Mouse (Mus musculus): ENCODE results near the gene Dll4. TPM values are rescaled to one million over a fixed set of nuclear protein-coding genes. Genes with fewer than 3 reads are reported as not detected.

Gene Dll4
- total and polyA plus RNA-seq, 3 experiments: 0.18 TPM; not detected in 2

- Histone ChIP-seq H3K27ac (ENCODE audit: control insufficient read depth, low read depth, low read length) (no peak overlapping the region), H3K9me3 (replicated peaks; ENCODE audit: insufficient read depth, low read length) (no peaks in the 10 kb centered on the region), H3K79me2 (ENCODE audit: control insufficient read depth, insufficient read depth, low read length, poor library complexity) (no peaks in the 10 kb centered on the region), H3K36me3 (ENCODE audit: control insufficient read depth in 1 of 2, insufficient read depth in 2 of 2, low read length in 2 of 2) (peaks cover 0 to 18% of the 10 kb centered on the region in 2 experiments; a peak in 2 of 4 replicates), H3K4me3 (ENCODE audit: control insufficient read depth in 1 of 2, insufficient read depth in 1 of 2, low read depth in 2 of 2, low read length in 2 of 2) (no peak overlapping the region), H3K4me1 (ENCODE audit: control insufficient read depth in 1 of 2, insufficient read depth in 2 of 2, low read length in 2 of 2) (peaks cover 8 to 21% of the 10 kb centered on the region in 2 experiments; a peak in 3 of 4 replicates), H3K27me3 (ENCODE audit: control insufficient read depth in 1 of 2, insufficient read depth in 2 of 2, low read length in 2 of 2) (no peaks in the 10 kb centered on the region), H3K9ac (ENCODE audit: control insufficient read depth, low read depth, low read length, poor library complexity, severe bottlenecking) (no peak overlapping the region)
- TF ChIP-seq SMC3 (IDR thresholded peaks at IDR 0.05; ENCODE audit: low read depth, low read length) (no peak), MYB (IDR thresholded peaks at IDR 0.05; ENCODE audit: low read depth, low read length) (no peak), HCFC1 (IDR thresholded peaks at IDR 0.05; ENCODE audit: low read depth, low read length) (no peak), ETS1 (IDR thresholded peaks at IDR 0.05; ENCODE audit: low read depth, low read length) (no peak), USF1 (IDR thresholded peaks at IDR 0.05; ENCODE audit: low read depth, low read length) (no peak), EP300 (IDR thresholded peaks at IDR 0.05; ENCODE audit: low read depth in 1 of 2, low read length in 2 of 2) (no peak), RAD21 (IDR thresholded peaks at IDR 0.05; ENCODE audit: low read depth, low read length) (no peak), POLR2AphosphoS2 (IDR thresholded peaks at IDR 0.05; ENCODE audit: low read length) (no peak), JUND (IDR thresholded peaks at IDR 0.05; ENCODE audit: low read depth, low read length) (no peak), SIN3A (IDR thresholded peaks at IDR 0.05; ENCODE audit: low read length) (no peak), CHD1 (IDR thresholded peaks at IDR 0.05; ENCODE audit: low read depth, low read length) (no peak), KAT2A (conservative IDR thresholded peaks at IDR 0.05; ENCODE audit: low read depth, low read length) (no peak), TBP (IDR thresholded peaks at IDR 0.05; ENCODE audit: low read depth, low read length) (no peak), MYC (IDR thresholded peaks at IDR 0.05; ENCODE audit: low read depth, low read length) (no peak), POLR2A (IDR thresholded peaks at IDR 0.05; ENCODE audit: control insufficient read depth in 1 of 2, insufficient read depth in 1 of 2, low read depth in 1 of 2, low read length in 2 of 2, poor library complexity in 1 of 2) (no peak)
- no peak for DNase-seq (ENCODE audit: low read depth, low spot score)
Observed at GRCm38 (mm10) chr2:119302876-119303275, 22.7 kb upstream of the Dll4 start.

GRCm38 (mm10) chr2:119304391-119304790, 21.2 kb upstream of the Dll4 start:
- TF ChIP-seq RCOR1 (IDR thresholded peaks at IDR 0.05; ENCODE audit: low read depth, low read length) (peak; percentile 70), BHLHE40 (IDR thresholded peaks at IDR 0.05; ENCODE audit: borderline replicate concordance, low read depth, low read length) (peak; percentile 25; the same call in 1 of the 2 replicates), CTCF (IDR thresholded peaks at IDR 0.05 in 2 of 3, conservative IDR thresholded peaks at IDR 0.05 in 1 of 3; ENCODE audit: control insufficient read depth in 1 of 3, insufficient read depth in 1 of 3, low read depth in 2 of 3, low read length in 3 of 3, poor library complexity in 1 of 3, severe bottlenecking in 1 of 3) (no peak), GATA1 (IDR thresholded peaks at IDR 0.05; ENCODE audit: low read depth, low read length) (peak; percentile 58; the same call in 1 of the 2 replicates), TAL1 (IDR thresholded peaks at IDR 0.05; ENCODE audit: low read length) (peak; percentile 71), NELFE (IDR thresholded peaks at IDR 0.05; ENCODE audit: low read depth, low read length) (no peak), EP300 (IDR thresholded peaks at IDR 0.05; ENCODE audit: low read depth in 1 of 2, low read length in 2 of 2) (peak; percentile 20 to 64; a peak in 1 of 4 replicates), TCF12 (IDR thresholded peaks at IDR 0.05; ENCODE audit: low read depth, low read length) (peak; percentile 77)
- Histone ChIP-seq H3K9me3 (replicated peaks; ENCODE audit: insufficient read depth, low read length) (no peaks in the 10 kb centered on the region), H3K27me3 (ENCODE audit: control insufficient read depth in 1 of 2, insufficient read depth in 2 of 2, low read length in 2 of 2) (no peaks in the 10 kb centered on the region), H3K79me2 (ENCODE audit: control insufficient read depth, insufficient read depth, low read length, poor library complexity) (no peaks in the 10 kb centered on the region), H3K9ac (ENCODE audit: control insufficient read depth, low read depth, low read length, poor library complexity, severe bottlenecking) (no peak overlapping the region), H3K4me1 (ENCODE audit: control insufficient read depth in 1 of 2, insufficient read depth in 2 of 2, low read length in 2 of 2) (peaks cover 4 to 21% of the 10 kb centered on the region in 2 experiments; a peak in 3 of 4 replicates), H3K27ac (ENCODE audit: control insufficient read depth, low read depth, low read length) (no peak overlapping the region), H3K4me3 (ENCODE audit: control insufficient read depth in 1 of 2, insufficient read depth in 1 of 2, low read depth in 2 of 2, low read length in 2 of 2) (no peak overlapping the region), H3K36me3 (ENCODE audit: control insufficient read depth in 1 of 2, insufficient read depth in 2 of 2, low read length in 2 of 2) (peaks cover 0 to 16% of the 10 kb centered on the region in 2 experiments; a peak in 2 of 4 replicates)
- peak; percentile 58 for DNase-seq (ENCODE audit: low read depth, low spot score)

All from MEL (cell line).